Mouse (Mus musculus) brain, embryonic 14.5 days (tissue): ENCODE results near the gene Prkg2. TPM values are rescaled to one million over a fixed set of nuclear protein-coding genes. Genes with fewer than 3 reads are reported as not detected.

Source experiments
- DNase-seq: peaks from one replicate; pipeline ENCODE4 v3.0.0-alpha.2; 2011; ENCODE audit warnings: low read depth
- CTCF ChIP-seq: fragments of 200-500 bp; IDR thresholded peaks from 2 replicates; pipeline ENCODE4 v1.5.1; 2012; ENCODE audit warnings: inconsistent platforms, mild to moderate bottlenecking, moderate library complexity, borderline replicate concordance; ENCODE audit not compliant: insufficient read depth, insufficient read length; ENCODE audit errors: extremely low read depth
- POLR2A ChIP-seq: fragments of 200-500 bp; IDR thresholded peaks from 2 replicates; pipeline ENCODE4 v1.6.1; 2012; ENCODE audit warnings: mild to moderate bottlenecking, inconsistent platforms, borderline replicate concordance; ENCODE audit not compliant: poor library complexity, insufficient read depth, insufficient read length, severe bottlenecking; ENCODE audit errors: extremely low read depth
- polyA plus RNA-seq: library from polyadenylated mRNA; depleted of rRNA; stranded (reverse); fragments of >200 nt; gene quantifications from 2 replicates; pipeline ENCODE4 v1.2.3, GENCODE M21; 2012

Prkg2 gene
- polyA plus RNA-seq, 1 experiment, result 1.1 TPM

- peak; percentile 88 for DNase-seq
- TF ChIP-seq POLR2A (no peak), CTCF (no peak)
Measured at GRCm38 (mm10) chr5:98965139-98965538, 72.0 kb downstream of the Prkg2 start.

DNA sequence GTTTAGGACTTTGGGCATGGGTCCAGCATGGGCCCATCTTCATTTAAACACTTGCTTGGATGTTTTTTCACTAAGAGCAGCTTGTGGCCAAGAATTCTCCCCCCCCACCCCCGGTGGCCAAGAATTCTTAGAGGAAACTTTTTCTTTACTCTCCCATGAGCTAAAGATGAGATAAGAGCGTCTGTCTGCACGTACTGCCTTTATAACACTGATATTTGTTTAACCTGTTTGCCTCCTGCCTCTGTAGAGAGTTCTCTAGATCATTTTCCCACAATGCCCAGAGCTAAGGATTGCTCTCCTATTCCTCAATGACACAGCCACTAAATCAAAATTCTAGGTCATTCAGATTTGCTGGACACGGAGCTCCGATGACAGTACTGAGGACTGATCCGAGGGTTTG, 72.8 kb downstream of the Prkg2 start:
- no peak for DNase-seq

GRCm38 (mm10) chr5:98962472-98962871, 74.7 kb downstream of the Prkg2 start:
- TF ChIP-seq CTCF, result no peak
- no peak for TF ChIP-seq POLR2A
- peak; percentile 42 for DNase-seq

More for the DNA sequence above, 72.8 kb downstream of the Prkg2 start:
- TF ChIP-seq POLR2A (no peak), CTCF (no peak)

DNA sequence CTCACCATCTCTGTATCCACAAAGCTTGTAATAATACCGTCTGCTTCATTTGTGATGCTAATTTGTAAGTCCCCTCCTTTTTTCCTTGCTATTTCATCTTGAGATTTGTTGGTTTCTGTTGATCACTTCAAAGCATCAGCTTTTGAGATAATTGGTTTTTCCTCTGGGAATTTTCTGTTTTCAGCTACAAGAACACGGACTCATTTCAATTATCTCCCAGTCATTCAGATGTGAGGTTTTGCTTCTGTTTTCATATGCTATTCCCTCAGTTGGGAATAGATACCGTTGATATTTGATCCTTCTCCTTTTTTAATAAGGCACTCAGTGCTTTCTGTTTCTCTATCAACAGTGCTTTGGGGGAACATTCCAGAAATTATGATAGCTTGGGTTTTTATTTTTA, 81.6 kb downstream of the Prkg2 start:
- no peak for TF ChIP-seq CTCF
- TF ChIP-seq POLR2A, result no peak
- peak; percentile 73 for DNase-seq

DNA sequence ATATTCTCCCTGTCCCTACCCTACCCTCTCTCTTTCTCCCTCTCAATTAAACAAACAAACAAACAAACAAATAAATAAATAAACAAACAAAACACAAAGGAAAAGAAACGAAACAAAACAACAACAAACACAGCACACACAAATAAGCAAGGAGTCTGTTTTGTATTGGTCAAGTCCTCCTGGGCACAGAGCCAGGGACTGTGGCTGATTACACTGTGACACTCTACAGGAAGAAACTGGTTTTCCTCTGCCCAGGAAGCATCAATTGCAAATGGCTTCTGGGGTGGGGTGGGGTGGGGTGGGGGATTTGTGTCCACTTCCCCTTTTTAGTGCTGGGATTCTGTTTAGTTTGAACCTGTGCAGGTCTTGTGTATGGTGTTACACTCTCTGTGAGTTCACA, 83.8 kb downstream of the Prkg2 start:
- DNase-seq, result peak; percentile 74
- TF ChIP-seq POLR2A (no peak), CTCF (no peak)

DNA sequence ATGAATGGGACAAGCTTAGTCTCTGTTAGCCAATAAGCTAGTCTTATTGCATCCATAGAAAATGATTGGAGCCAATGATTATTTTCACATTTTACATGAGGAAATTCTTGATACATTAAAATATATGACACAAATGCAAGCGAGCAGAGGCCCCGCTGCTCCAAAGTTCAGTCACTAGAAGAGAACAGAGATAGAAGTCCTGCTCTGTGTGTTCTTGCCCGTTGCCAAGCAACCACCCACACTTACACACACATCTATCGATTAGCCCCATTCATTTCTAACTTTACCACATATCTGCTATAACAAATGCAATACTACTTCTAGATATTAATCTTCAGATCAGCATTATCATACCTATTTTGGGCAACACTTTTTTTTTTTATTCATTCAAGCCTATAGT, 85.6 kb downstream of the Prkg2 start:
- TF ChIP-seq CTCF, result no peak
- TF ChIP-seq POLR2A, result no peak

GRCm38 (mm10) chr5:98950495-98951092, 86.6 kb downstream of the Prkg2 start:
- no peak for TF ChIP-seq CTCF
- no peak for TF ChIP-seq POLR2A
- DNase-seq, result no peak

More for the DNA sequence above, 85.6 kb downstream of the Prkg2 start:
- DNase-seq, result no peak

- TF ChIP-seq POLR2A (no peak), CTCF (no peak)
- no peak for DNase-seq
Measured at GRCm38 (mm10) chr5:98949784-98950183, 87.4 kb downstream of the Prkg2 start.

DNA sequence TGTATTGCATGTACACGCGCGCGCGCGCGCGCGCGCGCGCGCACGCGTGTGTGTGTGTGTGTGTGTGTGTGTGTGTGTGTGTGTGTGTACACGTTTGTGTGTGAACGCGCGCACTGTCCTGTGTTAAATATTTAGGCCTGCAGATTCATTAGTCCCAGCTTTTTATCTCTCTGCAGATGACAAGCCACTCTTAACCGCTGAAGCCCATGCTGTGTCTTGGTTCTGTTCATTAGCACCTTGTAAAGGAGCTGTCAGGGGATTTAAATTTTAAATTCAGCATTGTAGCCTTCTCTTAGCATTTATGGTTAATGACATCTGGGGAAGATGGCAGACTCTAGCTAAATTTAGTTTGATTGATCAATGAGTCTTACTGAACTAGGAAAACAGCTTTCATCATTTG, 90.5 kb downstream of the Prkg2 start:
- TF ChIP-seq POLR2A (no peak), CTCF (no peak)
- DNase-seq, result peak; percentile 71

- TF ChIP-seq CTCF, result no peak
- TF ChIP-seq POLR2A, result no peak
- DNase-seq, result no peak
Measured at GRCm38 (mm10) chr5:98946117-98946620, 91.0 kb downstream of the Prkg2 start.

- TF ChIP-seq CTCF, result no peak
- no peak for TF ChIP-seq POLR2A
- DNase-seq, result no peak
Measured at GRCm38 (mm10) chr5:98943776-98944175, 93.4 kb downstream of the Prkg2 start.

DNA sequence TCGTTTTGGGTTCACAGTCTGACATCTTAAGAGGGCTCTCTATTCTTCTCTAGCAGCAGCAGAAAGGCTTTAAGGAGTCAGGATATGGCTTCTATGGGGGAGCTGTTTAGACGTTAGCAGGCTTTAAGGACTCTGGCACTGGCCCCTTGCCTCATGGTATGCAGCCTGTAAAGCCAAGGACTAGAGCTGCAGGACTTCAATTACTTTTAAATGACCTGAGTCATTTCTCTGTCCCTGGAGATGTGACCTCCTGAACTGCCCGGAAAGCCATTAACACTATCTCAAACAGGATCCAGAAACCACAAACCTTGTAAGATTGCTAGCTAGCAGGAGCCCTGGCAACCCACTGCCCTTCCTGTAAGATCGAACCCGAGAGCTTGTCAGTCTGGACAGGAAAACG, 96.4 kb downstream of the Prkg2 start:
- no peak for DNase-seq
- TF ChIP-seq CTCF (no peak), POLR2A (no peak)

DNA sequence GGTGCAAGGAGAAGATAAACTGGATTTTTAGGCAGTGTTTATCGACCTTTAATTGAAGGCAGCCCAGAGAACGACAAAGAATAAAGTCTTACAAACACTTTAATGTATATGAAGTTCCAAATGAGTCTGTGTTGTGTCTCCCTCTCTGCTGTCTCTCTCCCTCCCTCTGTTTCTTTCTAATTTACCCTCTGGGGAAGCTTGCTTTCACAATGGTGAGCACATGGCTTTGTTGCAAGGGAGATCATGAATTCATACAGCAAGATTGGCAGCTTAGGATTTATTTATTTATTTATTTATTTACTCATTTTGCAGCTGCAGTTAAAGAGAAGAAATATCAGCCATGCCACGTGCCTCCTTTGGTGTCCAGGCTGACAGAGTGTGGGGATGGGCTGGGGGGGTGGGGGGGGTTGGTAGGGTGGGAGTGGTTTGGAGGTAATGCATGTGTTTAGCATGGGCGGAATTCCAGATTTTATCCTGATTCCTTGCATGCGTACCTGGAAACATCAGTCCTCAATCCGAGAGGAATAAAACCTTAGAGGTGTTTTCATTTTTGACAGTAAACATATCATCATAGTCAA, 97.4 kb downstream of the Prkg2 start:
- DNase-seq, result peak; percentile 61
- no peak for TF ChIP-seq CTCF
- no peak for TF ChIP-seq POLR2A

GRCm38 (mm10) chr5:98939116-98939515, 98.0 kb downstream of the Prkg2 start:
- TF ChIP-seq CTCF, result no peak
- no peak for TF ChIP-seq POLR2A
- DNase-seq, result peak; percentile 80
